Mouse (Mus musculus) lung, postnatal 14 days (tissue): ENCODE results near the gene Atp2a1.

Experiments used
- DNase-seq: peaks from one replicate; pipeline ENCODE4 v3.0.0; 2021

Gene Atp2a1

GRCm38 (mm10) chr7:126472306-126472705, 9.4 kb upstream of the Atp2a1 start:
- DNase-seq = no peak

GRCm38 (mm10) chr7:126471853-126472252, 8.9 kb upstream of the Atp2a1 start:
- no peak for DNase-seq

GRCm38 (mm10) chr7:126471361-126471760, 8.5 kb upstream of the Atp2a1 start:
- DNase-seq = no peak

GRCm38 (mm10) chr7:126470077-126470476, 7.2 kb upstream of the Atp2a1 start:
- no peak for DNase-seq

- no peak for DNase-seq
Observed at GRCm38 (mm10) chr7:126467834-126468627, 5.1 kb upstream of the Atp2a1 start.

- DNase-seq = peak; percentile 60
Observed at GRCm38 (mm10) chr7:126467271-126467670, 4.4 kb upstream of the Atp2a1 start.

GRCm38 (mm10) chr7:126466707-126467106, 3.8 kb upstream of the Atp2a1 start:
- no peak for DNase-seq

GRCm38 (mm10) chr7:126466116-126466515, 3.2 kb upstream of the Atp2a1 start:
- DNase-seq = no peak

GRCm38 (mm10) chr7:126465246-126466030, 2.5 kb upstream of the Atp2a1 start:
- no peak for DNase-seq

- no peak for DNase-seq
Observed at GRCm38 (mm10) chr7:126464836-126465235, 1.9 kb upstream of the Atp2a1 start.

- DNase-seq = no peak
Observed at GRCm38 (mm10) chr7:126464121-126464520, 1.2 kb upstream of the Atp2a1 start.

- no peak for DNase-seq
Observed at GRCm38 (mm10) chr7:126463547-126463946, 639 bp upstream of the Atp2a1 start.

GRCm38 (mm10) chr7:126461626-126462025, 1.3 kb downstream of the Atp2a1 start:
- no peak for DNase-seq

GRCm38 (mm10) chr7:126460623-126461399, 2.1 kb downstream of the Atp2a1 start:
- DNase-seq = no peak

GRCm38 (mm10) chr7:126458844-126459618, 3.9 kb downstream of the Atp2a1 start:
- no peak for DNase-seq

- no peak for DNase-seq
Observed at GRCm38 (mm10) chr7:126458225-126458624, 4.7 kb downstream of the Atp2a1 start.

GRCm38 (mm10) chr7:126456382-126457266, 6.3 kb downstream of the Atp2a1 start:
- DNase-seq = no peak

GRCm38 (mm10) chr7:126455242-126455641, 7.7 kb downstream of the Atp2a1 start:
- DNase-seq = no peak

GRCm38 (mm10) chr7:126453861-126454260, 9.0 kb downstream of the Atp2a1 start:
- DNase-seq = no peak

GRCm38 (mm10) chr7:126452244-126452643, 10.7 kb downstream of the Atp2a1 start:
- DNase-seq = no peak

GRCm38 (mm10) chr7:126450641-126451040, 12.3 kb downstream of the Atp2a1 start:
- DNase-seq = no peak
